Mouse (Mus musculus): ENCODE data around the gene Gm3435. TPM values are rescaled to one million over a fixed set of nuclear protein-coding genes. Genes with fewer than 3 reads are reported as not detected.
A peak's percentile ranks its signal among the peaks of the same experiment; 100 is the strongest.

Gene Gm3435
- polyA plus RNA-seq, 1 experiment = 2.7 TPM

DNA sequence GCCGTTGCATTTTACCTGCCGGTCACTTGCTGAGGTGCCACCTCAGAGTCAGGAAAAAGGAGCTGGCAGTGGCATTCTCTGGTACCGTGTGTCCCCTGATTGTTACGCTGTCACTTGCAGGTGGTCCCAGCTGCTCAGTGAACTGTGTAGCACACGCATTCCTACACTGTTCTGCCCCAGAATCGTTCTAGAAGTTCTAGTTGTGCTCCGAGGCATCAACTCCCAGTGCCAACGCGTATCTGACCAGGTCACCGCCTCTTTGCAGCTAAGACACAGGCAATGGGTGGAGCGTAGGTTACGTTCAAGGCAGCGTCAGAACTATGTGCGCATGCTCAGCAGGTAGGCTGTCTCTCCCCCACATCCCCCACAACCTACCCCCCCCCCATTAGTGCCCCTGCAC, 49.7 kb downstream of the Gm3435 start:
- TF ChIP-seq MYOG (IDR thresholded peaks at IDR 0.05; ENCODE audit: control insufficient read depth, extremely low read depth, insufficient read length) = no peak
- no peaks in the 10 kb centered on the region for H3K79me2 ChIP-seq (ENCODE audit: control insufficient read depth, insufficient read depth)
- H3K27me3 ChIP-seq (ENCODE audit: control insufficient read depth, insufficient read depth, insufficient read length) = no peaks in the 10 kb centered on the region
- H3K36me3 ChIP-seq (ENCODE audit: control insufficient read depth, insufficient read depth) = peaks cover 27% of the 10 kb centered on the region
- H3K79me3 ChIP-seq (ENCODE audit: low read depth) = peaks cover 1% of the 10 kb centered on the region
- H3ac ChIP-seq (ENCODE audit: control insufficient read depth, insufficient read length, low read depth) = no peak overlapping the region
- no peak overlapping the region for H3K4me3 ChIP-seq (ENCODE audit: insufficient read depth, poor library complexity, severe bottlenecking)

DNA sequence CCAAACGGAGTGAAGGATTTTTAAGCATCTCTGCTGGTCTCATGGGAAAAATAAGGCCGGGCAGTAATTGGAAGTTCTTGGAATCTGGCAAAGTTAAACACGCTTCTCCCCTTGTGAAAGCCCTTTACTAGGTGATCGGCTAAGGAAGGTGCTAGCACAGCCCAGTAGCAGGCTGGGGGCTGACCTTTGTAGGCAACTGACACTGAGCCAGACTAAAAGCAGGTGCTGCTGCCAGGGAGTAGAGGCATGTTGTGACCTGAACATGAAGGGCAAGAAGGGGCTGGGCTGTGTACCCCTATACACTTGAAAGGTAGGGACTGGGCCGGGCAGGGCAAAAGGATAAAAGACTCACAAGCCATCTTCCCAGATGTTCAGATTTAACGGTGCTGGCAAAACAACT, 50.4 kb downstream of the Gm3435 start:
- TF ChIP-seq MYOD1 (IDR thresholded peaks at IDR 0.05; ENCODE audit: control insufficient read depth, insufficient read length, low read depth) = no peak
- TF ChIP-seq MYOG (IDR thresholded peaks at IDR 0.05; ENCODE audit: control insufficient read depth, extremely low read depth, insufficient read length) = no peak
- no peak for TF ChIP-seq FOSL1 (IDR thresholded peaks at IDR 0.05; ENCODE audit: insufficient read depth, low read length, poor library complexity, severe bottlenecking)
- TF ChIP-seq CEBPB (IDR thresholded peaks at IDR 0.05; ENCODE audit: low read depth) = no peak
- no peak for TF ChIP-seq MAX (IDR thresholded peaks at IDR 0.05)
- no peak for TF ChIP-seq CTCF (IDR thresholded peaks at IDR 0.05; ENCODE audit: control insufficient read depth, insufficient read depth, insufficient read length)
- TF ChIP-seq USF1 (IDR thresholded peaks at IDR 0.05; ENCODE audit: low read depth) = no peak

DNA sequence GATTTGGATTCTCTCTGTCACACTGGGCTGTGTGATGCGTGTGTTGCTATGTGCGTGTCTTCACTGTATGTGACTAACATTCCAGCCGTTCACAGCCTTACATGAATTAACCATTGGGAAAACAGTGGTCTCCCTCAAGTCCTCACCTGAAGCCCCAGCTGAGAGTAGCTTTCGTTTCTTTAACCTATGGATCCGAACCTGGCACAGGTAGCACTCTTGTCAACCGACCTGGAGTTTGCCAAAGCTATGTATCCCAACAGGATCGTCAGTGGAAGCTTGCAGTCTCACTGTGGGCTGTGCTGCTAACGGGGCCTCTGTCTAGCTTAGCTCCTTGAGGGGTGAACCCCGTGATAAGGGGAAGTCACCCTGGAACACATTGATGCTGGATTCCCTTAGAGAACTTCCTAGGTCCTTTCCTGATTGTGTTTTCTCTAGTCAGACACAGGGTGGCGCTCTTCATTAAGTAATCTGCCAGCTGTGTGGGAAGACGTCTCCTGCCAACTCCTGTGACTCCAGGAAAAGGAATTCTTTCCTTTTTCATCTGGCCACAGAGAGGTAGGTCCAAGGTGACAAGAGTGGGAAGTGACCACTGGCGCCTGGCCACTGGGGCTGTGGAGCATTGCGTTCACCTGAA, 55.5 kb downstream of the Gm3435 start:
- H3K27me3 ChIP-seq (ENCODE audit: control insufficient read depth, insufficient read depth, insufficient read length) = no peaks in the 10 kb centered on the region
- H3ac ChIP-seq (ENCODE audit: control insufficient read depth, insufficient read length, low read depth) = no peak overlapping the region
- no peak overlapping the region for H3K4me3 ChIP-seq (ENCODE audit: insufficient read depth, poor library complexity, severe bottlenecking)
- H3K79me2 ChIP-seq (ENCODE audit: control insufficient read depth, insufficient read depth) = no peaks in the 10 kb centered on the region
- TF ChIP-seq CTCF (IDR thresholded peaks at IDR 0.05; ENCODE audit: control insufficient read depth, insufficient read depth, insufficient read length) (peak; percentile 37), FOSL1 (IDR thresholded peaks at IDR 0.05; ENCODE audit: insufficient read depth, low read length, poor library complexity, severe bottlenecking) (no peak)
- peaks cover 12% of the 10 kb centered on the region for H3K36me3 ChIP-seq (ENCODE audit: control insufficient read depth, insufficient read depth)
- H3K79me3 ChIP-seq (ENCODE audit: low read depth) = no peaks in the 10 kb centered on the region

More for the DNA sequence above, 50.4 kb downstream of the Gm3435 start:
- Histone ChIP-seq H3K4me3 (ENCODE audit: insufficient read depth, poor library complexity, severe bottlenecking) (no peak overlapping the region), H3K79me2 (ENCODE audit: control insufficient read depth, insufficient read depth) (no peaks in the 10 kb centered on the region), H3ac (ENCODE audit: control insufficient read depth, insufficient read length, low read depth) (no peak overlapping the region), H3K79me3 (ENCODE audit: low read depth) (no peaks in the 10 kb centered on the region), H3K27me3 (ENCODE audit: control insufficient read depth, insufficient read depth, insufficient read length) (no peaks in the 10 kb centered on the region), H3K36me3 (ENCODE audit: control insufficient read depth, insufficient read depth) (peaks cover 27% of the 10 kb centered on the region)

DNA sequence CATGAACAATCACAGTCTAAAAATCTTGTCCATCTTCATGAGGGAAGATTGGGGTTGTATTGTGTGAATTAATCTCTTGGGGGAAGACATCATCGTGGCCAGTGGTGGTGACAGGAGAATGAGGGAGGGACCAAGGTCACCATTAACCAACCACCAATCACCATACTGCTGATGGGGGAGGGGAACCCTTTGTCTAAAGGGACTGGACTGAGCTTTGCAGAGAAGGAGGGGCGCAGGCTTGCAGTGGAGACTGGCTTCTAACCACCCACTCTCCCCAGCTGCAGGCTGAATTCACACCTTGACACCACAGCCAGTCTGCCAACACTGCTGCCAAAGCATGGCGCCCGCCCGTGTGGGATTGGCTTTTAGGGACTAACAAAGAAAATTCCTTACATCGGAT, 56.1 kb downstream of the Gm3435 start:
- Histone ChIP-seq H3K79me3 (ENCODE audit: low read depth) (no peaks in the 10 kb centered on the region), H3K27me3 (ENCODE audit: control insufficient read depth, insufficient read depth, insufficient read length) (no peaks in the 10 kb centered on the region), H3K4me3 (ENCODE audit: insufficient read depth, poor library complexity, severe bottlenecking) (no peak overlapping the region), H3ac (ENCODE audit: control insufficient read depth, insufficient read length, low read depth) (no peak overlapping the region), H3K36me3 (ENCODE audit: control insufficient read depth, insufficient read depth) (peaks cover 12% of the 10 kb centered on the region), H3K79me2 (ENCODE audit: control insufficient read depth, insufficient read depth) (no peaks in the 10 kb centered on the region)
- no peak for TF ChIP-seq CTCF (IDR thresholded peaks at IDR 0.05; ENCODE audit: control insufficient read depth, insufficient read depth, insufficient read length)
- TF ChIP-seq USF1 (IDR thresholded peaks at IDR 0.05; ENCODE audit: low read depth) = no peak
- TF ChIP-seq FOSL1 (IDR thresholded peaks at IDR 0.05; ENCODE audit: insufficient read depth, low read length, poor library complexity, severe bottlenecking) = no peak
- no peak for TF ChIP-seq MYOG (IDR thresholded peaks at IDR 0.05; ENCODE audit: control insufficient read depth, extremely low read depth, insufficient read length)
- TF ChIP-seq MYOD1 (IDR thresholded peaks at IDR 0.05; ENCODE audit: control insufficient read depth, insufficient read length, low read depth) = no peak
- TF ChIP-seq CEBPB (IDR thresholded peaks at IDR 0.05; ENCODE audit: low read depth) = no peak
- TF ChIP-seq MAX (IDR thresholded peaks at IDR 0.05) = no peak

DNA sequence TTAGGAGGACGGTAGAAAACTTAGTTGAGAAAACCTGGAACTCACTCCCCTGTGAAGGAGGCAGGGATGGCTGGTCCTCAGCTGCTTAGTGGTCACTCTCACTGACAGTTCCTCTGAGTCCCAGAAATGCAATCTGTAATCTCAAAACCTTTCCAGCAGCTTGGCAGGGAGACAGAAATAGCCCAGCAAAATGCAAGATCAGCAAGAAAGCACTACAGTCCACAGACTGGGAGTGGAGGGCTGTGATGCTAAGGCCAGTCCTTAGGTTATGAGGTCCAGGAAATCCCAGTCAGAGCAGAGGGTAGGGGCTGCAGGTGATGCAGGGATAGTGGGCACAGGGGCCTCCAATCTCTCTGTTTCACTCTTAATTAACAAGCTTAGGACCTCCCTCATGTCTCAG, 56.9 kb downstream of the Gm3435 start:
- TF ChIP-seq USF1 (IDR thresholded peaks at IDR 0.05; ENCODE audit: low read depth) (no peak), CTCF (IDR thresholded peaks at IDR 0.05; ENCODE audit: control insufficient read depth, insufficient read depth, insufficient read length) (no peak), MYOG (IDR thresholded peaks at IDR 0.05; ENCODE audit: control insufficient read depth, extremely low read depth, insufficient read length) (no peak), MYOD1 (IDR thresholded peaks at IDR 0.05; ENCODE audit: control insufficient read depth, insufficient read length, low read depth) (no peak), FOSL1 (IDR thresholded peaks at IDR 0.05; ENCODE audit: insufficient read depth, low read length, poor library complexity, severe bottlenecking) (no peak), CEBPB (IDR thresholded peaks at IDR 0.05; ENCODE audit: low read depth) (no peak), MAX (IDR thresholded peaks at IDR 0.05) (no peak)
- Histone ChIP-seq H3K4me3 (ENCODE audit: insufficient read depth, poor library complexity, severe bottlenecking) (no peak overlapping the region), H3ac (ENCODE audit: control insufficient read depth, insufficient read length, low read depth) (no peak overlapping the region), H3K79me2 (ENCODE audit: control insufficient read depth, insufficient read depth) (no peaks in the 10 kb centered on the region), H3K36me3 (ENCODE audit: control insufficient read depth, insufficient read depth) (peaks cover 12% of the 10 kb centered on the region), H3K79me3 (ENCODE audit: low read depth) (no peaks in the 10 kb centered on the region), H3K27me3 (ENCODE audit: control insufficient read depth, insufficient read depth, insufficient read length) (no peaks in the 10 kb centered on the region)

DNA sequence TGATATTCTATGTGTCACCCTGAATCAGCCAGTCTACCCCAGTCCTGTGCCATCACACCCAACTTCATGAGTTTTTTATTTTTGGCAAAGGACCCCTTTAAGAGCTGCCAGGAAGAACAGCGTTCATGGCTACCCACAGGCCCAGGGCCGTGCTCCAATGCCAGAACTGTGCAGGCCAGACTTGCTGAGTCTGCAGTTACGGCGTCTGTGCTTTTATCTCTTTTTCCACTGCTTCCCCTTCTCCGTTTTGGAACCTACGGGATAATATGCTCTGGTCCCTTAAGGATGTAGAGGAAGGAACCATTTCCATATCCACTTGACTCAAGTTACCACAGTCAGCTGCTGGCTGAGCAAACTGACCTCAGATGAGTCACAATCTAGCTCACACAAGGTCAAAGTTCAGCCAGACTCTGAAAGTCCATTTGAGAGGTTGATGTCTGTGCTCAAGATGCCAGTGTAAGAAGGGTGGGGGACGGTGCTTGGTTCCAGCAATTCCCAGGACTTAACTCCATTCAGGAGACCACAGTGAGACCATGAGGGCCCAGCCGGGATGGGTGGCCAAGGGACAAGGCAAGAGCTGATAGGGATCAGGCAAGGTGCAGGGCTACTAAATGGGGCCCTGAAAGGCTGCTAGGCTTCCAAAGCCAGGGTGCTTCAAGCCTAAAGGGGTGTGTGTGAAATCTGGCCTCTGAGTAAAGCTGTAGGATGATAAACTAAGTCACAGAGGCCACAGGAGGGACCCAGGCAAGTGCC, 58.2 kb downstream of the Gm3435 start:
- Histone ChIP-seq H3K79me3 (ENCODE audit: low read depth) (no peaks in the 10 kb centered on the region), H3K27me3 (ENCODE audit: control insufficient read depth, insufficient read depth, insufficient read length) (no peaks in the 10 kb centered on the region), H3K4me3 (ENCODE audit: insufficient read depth, poor library complexity, severe bottlenecking) (no peak overlapping the region), H3K79me2 (ENCODE audit: control insufficient read depth, insufficient read depth) (no peaks in the 10 kb centered on the region), H3K36me3 (ENCODE audit: control insufficient read depth, insufficient read depth) (peaks cover 8% of the 10 kb centered on the region), H3ac (ENCODE audit: control insufficient read depth, insufficient read length, low read depth) (no peak overlapping the region)
- TF ChIP-seq MYOD1 (IDR thresholded peaks at IDR 0.05; ENCODE audit: control insufficient read depth, insufficient read length, low read depth) (peak; percentile 70), FOSL1 (IDR thresholded peaks at IDR 0.05; ENCODE audit: insufficient read depth, low read length, poor library complexity, severe bottlenecking) (peak; percentile 34), CTCF (IDR thresholded peaks at IDR 0.05; ENCODE audit: control insufficient read depth, insufficient read depth, insufficient read length) (no peak), MAX (IDR thresholded peaks at IDR 0.05) (no peak), CEBPB (IDR thresholded peaks at IDR 0.05; ENCODE audit: low read depth) (no peak), USF1 (IDR thresholded peaks at IDR 0.05; ENCODE audit: low read depth) (no peak), MYOG (IDR thresholded peaks at IDR 0.05; ENCODE audit: control insufficient read depth, extremely low read depth, insufficient read length) (no peak)

All from C2C12 (cell line).